Mouse (Mus musculus) kidney, postnatal 14 days (tissue): ENCODE data around the gene Pdzk1ip1.

Experiments used
- DNase-seq: peaks from one replicate; pipeline ENCODE4 v3.0.0; 2022; ENCODE audit warnings: mixed read lengths

Pdzk1ip1 gene

DNA sequence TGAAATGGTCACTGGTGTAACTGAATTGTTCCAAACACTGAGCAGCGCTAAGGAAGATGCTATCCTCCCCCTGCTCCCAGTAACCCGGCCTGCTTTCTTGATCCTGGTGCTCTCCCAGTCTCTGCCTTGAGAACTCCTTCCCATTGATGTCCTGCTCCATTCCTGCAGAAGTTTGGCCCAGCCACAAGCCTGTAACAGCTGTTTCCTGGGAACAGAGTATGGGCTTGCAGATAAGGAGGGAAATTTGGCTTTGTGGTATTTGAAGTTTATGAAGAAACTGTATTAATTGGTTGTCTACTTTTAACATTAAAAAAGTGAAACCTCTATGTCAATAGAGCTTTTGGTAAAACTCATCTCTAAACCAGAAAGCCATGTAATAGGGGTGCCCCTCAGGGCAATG, 35.0 kb downstream of the Pdzk1ip1 start:
- no peak for DNase-seq

- DNase-seq: no peak
These were observed 36.2 kb downstream of the Pdzk1ip1 start for GRCm38 (mm10) chr4:115124713-115125112.

- DNase-seq: no peak
These were observed 44.6 kb downstream of the Pdzk1ip1 start for GRCm38 (mm10) chr4:115133085-115133484.

- no peak for DNase-seq
These were observed 45.2 kb downstream of the Pdzk1ip1 start, which contains the start of gene Cyp4x1 for GRCm38 (mm10) chr4:115133621-115134295. Cyp4x1 (minus strand) TSS chr4:115134281.

DNA sequence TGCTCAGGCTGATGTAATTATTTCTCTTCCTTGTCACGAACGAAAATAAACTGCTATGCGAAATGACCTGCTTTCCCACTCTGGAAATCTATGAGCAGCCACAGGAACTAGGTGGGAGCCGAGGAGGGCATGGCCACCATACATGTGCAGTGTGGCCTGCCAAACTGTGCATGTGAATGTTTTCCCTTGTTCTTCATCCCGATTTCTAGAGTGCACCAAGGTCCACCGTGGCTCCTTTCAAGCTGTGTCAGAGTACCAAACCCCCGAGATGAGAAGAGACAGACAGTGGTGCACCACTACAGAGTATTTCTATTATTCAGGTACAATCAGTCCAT, 45.8 kb downstream of the Pdzk1ip1 start:
- no peak for DNase-seq
